Mouse (Mus musculus) layer of hippocampus, postnatal 14 days (tissue): Measurements from ENCODE around the gene Gm10272. TPM values are rescaled to one million over a fixed set of nuclear protein-coding genes. Genes with fewer than 3 reads are reported as not detected.
"Not testable (repeated sequence)": the region's sequence is repeated elsewhere in the genome, so short reads cannot be mapped to it uniquely, and the experiment has no call there.

Experiments
- DNase-seq, 2 experiments: peaks; one replicate each; pipeline ENCODE4 v3.0.0; 2021 to 2022; ENCODE audit warnings: low spot score in 2 of 2, mixed read lengths in 1 of 2
- long read RNA-seq, 2 experiments: library from polyadenylated mRNA; stranded (forward); transcript quantifications; one replicate each; pipeline ENCODE4 v2.0.0; 2021
- total RNA-seq, 2 experiments: library from RNA; stranded (reverse); gene quantifications; 2 replicates each; pipeline ENCODE4 v1.2.3; 2021

Gene Gm10272
- total RNA-seq = not detected
- long read RNA-seq, experiment 1 = 0 reads
- long read RNA-seq, experiment 2 = 0 reads

- DNase-seq = no peak
Measured at GRCm38 (mm10) chr10:77706326-77706725, at the start of gene Gm10272. Gene Gm10272, plus strand, starts transcription at chr10:77706626.

GRCm38 (mm10) chr10:77658286-77658994, 48.0 kb upstream of the Gm10272 start:
- DNase-seq = no peak

GRCm38 (mm10) chr10:77663949-77664665, 42.3 kb upstream of the Gm10272 start:
- no peak for DNase-seq

- no peak for DNase-seq
Measured at GRCm38 (mm10) chr10:77666342-77666741, 40.1 kb upstream of the Gm10272 start.

GRCm38 (mm10) chr10:77667402-77667801, 39.0 kb upstream of the Gm10272 start:
- no peak for DNase-seq

GRCm38 (mm10) chr10:77670710-77671109, 35.7 kb upstream of the Gm10272 start:
- no peak for DNase-seq

GRCm38 (mm10) chr10:77671519-77671918, 34.9 kb upstream of the Gm10272 start:
- no peak for DNase-seq

GRCm38 (mm10) chr10:77673765-77674164, 32.7 kb upstream of the Gm10272 start:
- DNase-seq = no peak

GRCm38 (mm10) chr10:77677562-77677961, 28.9 kb upstream of the Gm10272 start:
- DNase-seq = peak in 1 of 2 experiments; percentile 17

- DNase-seq = no peak
Measured at GRCm38 (mm10) chr10:77682994-77683393, 23.4 kb upstream of the Gm10272 start.

GRCm38 (mm10) chr10:77684181-77684580, 22.2 kb upstream of the Gm10272 start:
- DNase-seq = no peak

- no peak for DNase-seq
Measured at GRCm38 (mm10) chr10:77685895-77686664, 20.3 kb upstream of the Gm10272 start, which contains the start of gene Tspear. Gene Tspear, plus strand, starts transcription at chr10:77686569.

- DNase-seq = no peak
Measured at GRCm38 (mm10) chr10:77687021-77687420, 19.4 kb upstream of the Gm10272 start.

GRCm38 (mm10) chr10:77690356-77690807, 16.0 kb upstream of the Gm10272 start, which contains the start of gene Gm19402:
Gene Gm19402, minus strand, starts transcription at chr10:77690757.
- not testable (repeated sequence) for DNase-seq

GRCm38 (mm10) chr10:77697133-77697532, 9.3 kb upstream of the Gm10272 start, which contains the start of gene Gm9508:
Gene Gm9508, minus strand, starts transcription at chr10:77697233.
- DNase-seq = no peak

- no peak for DNase-seq
Measured at GRCm38 (mm10) chr10:77709831-77710230, 3.4 kb downstream of the Gm10272 start.

- not testable (repeated sequence) for DNase-seq
Measured at GRCm38 (mm10) chr10:77711157-77711556, 4.7 kb downstream of the Gm10272 start, which contains the start of gene Gm10024. Gene Gm10024, plus strand, starts transcription at chr10:77711457.

GRCm38 (mm10) chr10:77713734-77714133, 7.3 kb downstream of the Gm10272 start:
- DNase-seq = no peak

- no peak for DNase-seq
Measured at GRCm38 (mm10) chr10:77715507-77715906, 9.1 kb downstream of the Gm10272 start, which contains the start of gene Gm10142. Gene Gm10142, plus strand, starts transcription at chr10:77715807.

- DNase-seq = not testable (repeated sequence)
Measured at GRCm38 (mm10) chr10:77720299-77720698, 13.9 kb downstream of the Gm10272 start, which contains the start of gene Krtap12-1. Gene Krtap12-1, plus strand, starts transcription at chr10:77720599.

- DNase-seq = no peak
Measured at GRCm38 (mm10) chr10:77724855-77725254, 18.4 kb downstream of the Gm10272 start.
